Mouse (Mus musculus) cerebellum, postnatal 36 days (tissue): Measurements from ENCODE around the gene Tpx2.

Experiments
- DNase-seq, 2 experiments: peaks; one replicate each; pipeline ENCODE4 v3.0.0; 2021 to 2022; ENCODE audit warnings: mixed read lengths in 2 of 2

The Tpx2 gene

DNA sequence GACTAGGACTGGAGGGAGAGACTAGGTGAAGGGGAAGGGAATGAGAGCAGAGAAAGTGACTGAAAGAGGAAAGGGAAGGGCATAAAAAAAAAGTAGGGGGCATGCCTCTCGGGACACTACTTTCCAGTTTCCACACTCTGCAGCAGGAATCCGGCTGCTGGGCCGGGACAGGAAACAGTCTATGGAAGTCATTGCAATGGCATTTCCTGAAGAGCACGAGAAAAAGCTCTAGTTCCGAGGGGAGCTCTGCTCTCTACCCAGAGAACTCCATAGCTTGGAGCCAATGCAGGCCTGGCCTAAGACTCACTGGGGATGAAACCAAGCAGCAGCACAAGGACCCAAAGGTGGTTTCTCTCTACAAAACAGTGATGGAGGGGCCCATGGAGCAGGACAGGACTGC, 26.7 kb upstream of the Tpx2 start:
- DNase-seq: peak in 1 of 2 experiments; percentile 8

DNA sequence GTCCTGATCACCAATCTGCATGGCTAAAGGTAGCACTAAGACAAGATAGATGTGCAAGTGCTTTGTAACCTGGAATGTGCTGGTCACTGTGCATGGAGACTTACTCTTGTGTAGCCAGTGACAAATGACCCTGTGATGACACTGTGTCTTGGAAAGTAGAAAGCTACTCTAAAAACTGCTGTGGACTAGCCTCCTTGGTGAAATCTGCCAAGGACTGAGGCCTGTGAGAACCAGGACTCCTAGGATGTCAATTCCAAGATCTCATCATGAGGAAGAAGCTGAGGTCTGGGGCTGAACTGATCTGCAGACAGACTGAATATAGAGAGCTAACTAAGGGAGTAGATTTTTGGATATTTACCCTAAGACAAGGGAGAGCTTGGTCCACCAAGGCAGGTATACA, 26.2 kb upstream of the Tpx2 start:
- peak in 1 of 2 experiments; percentile 3 for DNase-seq

- no peak for DNase-seq
Measured at GRCm38 (mm10) chr2:152823770-152824169, 24.0 kb upstream of the Tpx2 start.

DNA sequence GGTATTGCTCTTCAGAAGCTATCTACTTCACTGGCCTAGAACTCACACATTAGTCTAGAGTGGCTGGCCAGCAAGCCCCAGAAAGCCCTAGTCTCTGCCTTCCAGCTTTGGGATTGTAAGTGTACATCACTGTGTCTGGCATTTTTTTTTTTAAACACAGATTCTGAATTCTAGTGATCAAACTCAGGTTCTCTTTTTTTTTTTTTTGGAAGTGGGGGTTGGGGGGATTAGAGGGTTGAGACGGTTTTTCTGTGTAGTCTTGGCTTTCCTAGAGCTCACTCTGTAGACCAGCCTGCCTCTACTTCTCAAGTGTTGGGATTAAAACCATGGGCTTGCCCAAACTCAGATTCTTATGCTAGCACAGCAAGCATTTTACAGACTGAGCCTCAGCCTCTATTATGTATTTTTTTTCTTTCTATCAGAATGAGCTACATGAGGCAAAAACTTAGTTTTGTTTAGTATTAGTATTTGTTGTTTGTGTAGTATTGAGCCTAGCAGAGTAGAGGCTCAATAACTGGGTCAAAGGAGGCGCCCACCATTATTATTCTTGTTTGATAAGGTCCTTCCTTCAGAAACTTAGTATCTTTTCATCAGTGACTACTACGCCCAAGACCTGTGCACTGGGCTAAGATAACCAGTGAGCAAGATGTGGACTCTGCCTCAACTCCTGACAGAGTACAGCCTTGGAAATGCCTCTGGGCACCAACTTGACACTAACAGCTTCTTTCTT, 23.2 kb upstream of the Tpx2 start:
- DNase-seq: no peak

- no peak for DNase-seq
Measured at GRCm38 (mm10) chr2:152825168-152825697, 22.5 kb upstream of the Tpx2 start.

- peak in 1 of 2 experiments; percentile 12 for DNase-seq
Measured at GRCm38 (mm10) chr2:152825713-152826112, 22.1 kb upstream of the Tpx2 start.

GRCm38 (mm10) chr2:152826481-152826880, 21.3 kb upstream of the Tpx2 start:
- peak in 1 of 2 experiments; percentile 12 for DNase-seq

DNA sequence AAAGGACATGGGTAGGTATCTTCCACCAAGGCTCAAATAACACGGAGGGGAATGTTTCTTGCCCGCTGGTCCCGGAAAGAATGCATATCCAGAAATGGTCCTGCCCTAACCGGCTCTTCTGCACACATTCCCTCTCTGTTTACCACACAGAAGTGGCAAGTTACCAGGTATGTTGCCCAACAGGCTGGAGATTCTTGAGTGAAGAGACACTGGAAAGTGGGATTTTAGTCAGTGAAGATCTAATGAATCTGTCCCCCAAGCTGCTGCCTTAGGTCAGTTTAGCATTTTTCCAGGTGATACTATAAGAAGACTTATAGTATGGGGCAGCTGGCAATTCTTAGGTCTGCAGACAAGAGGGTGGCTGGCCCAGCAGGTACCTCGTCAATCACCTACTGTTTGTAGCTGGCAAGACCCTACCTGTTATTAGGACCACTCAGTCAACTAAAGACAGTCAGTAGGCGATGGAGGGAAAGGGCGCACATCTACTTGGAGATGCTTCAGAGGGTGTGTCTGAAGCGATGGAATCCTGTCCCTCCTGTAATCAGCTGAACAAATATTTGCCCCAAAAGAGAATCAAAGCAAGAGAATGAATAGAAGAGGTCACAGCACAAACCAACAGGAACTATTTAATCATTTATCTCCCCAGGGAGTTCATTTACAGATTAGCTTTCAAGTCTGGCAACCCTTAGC, 20.3 kb upstream of the Tpx2 start:
- peak in 1 of 2 experiments; percentile 31 for DNase-seq

DNA sequence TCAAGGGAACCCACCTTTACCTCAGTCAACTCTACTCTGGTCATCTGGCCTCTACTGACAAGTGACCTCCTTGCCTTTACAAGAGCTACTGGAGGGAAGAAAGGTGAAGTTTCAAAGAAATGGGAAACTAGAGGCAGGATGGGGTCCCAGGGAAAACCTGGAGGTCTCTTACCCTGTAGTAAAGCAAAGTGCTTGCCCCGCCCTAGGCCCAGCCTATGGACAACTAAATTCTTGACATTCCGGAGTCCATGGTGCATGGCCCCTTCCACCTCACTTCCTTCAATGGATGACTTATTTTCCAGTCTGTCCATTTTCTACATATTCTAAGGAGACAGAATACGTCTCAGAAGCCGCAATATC, 19.8 kb upstream of the Tpx2 start:
- no peak for DNase-seq

DNA sequence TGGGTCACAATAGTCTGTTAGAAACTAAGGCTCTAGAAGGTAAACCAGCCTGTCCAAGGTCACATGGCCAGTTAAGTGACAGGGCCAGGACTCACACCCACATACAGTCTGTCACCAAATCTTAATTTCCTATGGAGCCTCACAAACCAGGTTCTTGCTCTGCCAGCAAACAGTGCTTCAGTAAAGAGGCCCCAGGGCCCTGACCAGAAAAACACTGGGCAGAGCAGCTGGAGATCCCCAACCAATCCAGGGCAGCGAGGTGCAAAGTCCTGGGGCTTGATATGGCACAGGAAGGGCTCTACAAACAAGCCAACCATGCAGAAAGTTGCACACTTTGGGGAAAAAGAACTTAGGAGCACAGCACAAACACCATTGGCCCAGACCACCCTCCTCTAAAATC, 19.2 kb upstream of the Tpx2 start:
- DNase-seq: peak; percentile 46 to 60

- peak; percentile 57 to 62 for DNase-seq
Measured at GRCm38 (mm10) chr2:152829367-152829881, 18.3 kb upstream of the Tpx2 start.

DNA sequence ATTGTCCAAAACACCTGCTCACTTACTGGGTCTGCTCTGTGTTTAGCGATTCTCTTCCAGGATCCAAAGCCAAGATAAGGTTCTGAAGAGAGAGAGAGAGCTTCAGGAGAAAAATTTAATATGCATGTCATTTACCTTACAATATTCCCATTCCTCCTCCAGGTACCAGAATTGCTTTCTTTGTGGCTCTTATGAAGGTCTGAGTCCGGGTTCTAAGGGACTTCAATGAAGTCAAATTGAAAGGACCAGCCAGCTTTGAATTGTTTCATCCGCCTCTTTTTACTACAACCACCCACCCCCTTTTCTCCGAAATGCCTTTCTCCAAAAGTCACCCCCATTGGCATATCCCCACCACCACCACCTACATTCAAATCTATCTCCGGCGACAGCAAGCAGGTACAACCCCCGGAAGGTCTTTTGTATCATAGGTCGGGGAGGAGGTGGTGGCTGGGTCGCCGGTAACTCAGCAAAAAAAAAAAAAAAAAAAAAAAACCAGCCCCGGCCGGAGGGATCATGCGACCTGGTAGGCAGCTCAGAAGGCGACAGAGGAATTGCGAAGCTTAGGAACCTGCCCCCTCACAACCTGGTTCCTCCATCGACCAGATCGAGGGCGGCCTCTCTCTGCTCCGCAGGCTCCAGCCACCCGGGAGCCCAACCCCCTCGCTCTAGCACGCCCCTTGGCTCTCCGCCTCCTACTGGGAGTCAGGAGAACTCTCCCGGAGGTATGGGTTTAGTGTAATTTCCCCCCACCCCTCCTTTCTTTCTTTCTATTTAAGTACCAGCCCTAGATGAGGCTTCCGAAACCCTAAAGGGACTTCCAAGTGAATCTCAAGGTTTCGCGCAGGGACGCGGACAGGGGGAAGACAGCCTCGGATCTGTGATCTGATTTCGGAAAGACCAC, 17.5 kb upstream of the Tpx2 start:
- peak; percentile 81 to 84 for DNase-seq

DNA sequence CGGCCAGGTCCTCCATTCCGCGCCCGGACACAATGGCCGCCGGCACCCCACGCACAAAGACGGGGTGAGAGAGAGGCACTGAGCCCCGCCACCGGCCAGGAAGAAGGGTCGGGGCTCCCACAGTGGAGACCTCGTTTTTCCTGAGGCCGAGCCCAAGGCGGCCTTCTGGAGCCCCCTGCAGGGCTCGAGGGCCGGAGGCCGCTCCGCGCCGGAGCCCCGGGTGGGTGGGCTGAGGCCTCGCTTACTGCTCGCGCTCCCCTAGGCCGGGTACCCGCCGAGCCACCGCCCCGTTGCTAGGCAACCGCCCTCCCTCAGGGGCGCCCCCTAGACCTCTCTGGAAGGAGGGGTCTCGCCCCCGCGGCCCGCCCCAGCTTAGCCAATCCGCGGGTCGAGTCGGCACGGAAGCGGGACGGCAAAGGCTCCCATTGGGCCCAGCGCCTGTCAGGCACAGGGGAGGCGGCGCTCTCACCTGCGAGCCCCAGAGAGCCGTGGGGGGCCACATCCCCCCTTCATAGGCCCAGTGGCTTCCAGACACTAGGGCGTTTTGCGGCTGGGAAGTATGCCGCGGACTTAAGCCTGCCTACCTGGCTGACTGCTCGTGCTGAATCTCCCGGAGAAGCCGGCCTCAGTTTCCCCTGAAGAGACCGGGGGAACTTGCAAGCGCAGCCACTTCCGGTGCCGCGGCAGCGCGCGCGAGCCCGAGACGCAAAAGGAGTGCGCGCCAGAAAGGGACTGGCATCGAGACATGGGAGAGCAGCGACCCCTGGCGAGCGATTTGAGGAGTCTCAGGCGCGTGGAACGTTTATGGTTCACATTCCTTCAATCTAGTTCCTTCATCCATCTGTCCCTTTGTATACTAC, 16.5 kb upstream of the Tpx2 start, which contains the start of gene Bcl2l1:
Gene Bcl2l1 (minus strand): TSS at position 710 of the 860 bp plus-strand sequence.
- DNase-seq: peak; percentile 97

- no peak for DNase-seq
Measured at GRCm38 (mm10) chr2:152839256-152839655, 8.5 kb upstream of the Tpx2 start.

DNA sequence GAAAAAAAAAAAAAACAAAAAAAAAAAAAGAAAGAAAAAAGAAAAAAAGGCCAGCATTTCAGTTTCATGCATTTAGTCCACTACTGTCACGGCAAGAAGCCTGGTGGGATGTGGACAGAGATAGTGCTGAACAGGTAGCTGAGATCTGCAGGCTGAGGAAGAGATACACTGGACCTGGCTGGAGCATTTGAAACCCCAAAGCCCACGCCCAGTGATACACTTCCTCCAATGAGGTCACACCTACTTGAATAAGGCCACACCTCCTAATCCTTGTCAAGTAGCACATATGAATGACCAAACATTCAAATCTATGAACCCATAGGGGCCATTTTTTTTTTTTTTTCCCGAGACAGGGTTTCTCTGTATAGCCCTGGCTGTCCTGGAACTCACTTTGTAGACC, 5.0 kb upstream of the Tpx2 start:
- no peak for DNase-seq

DNA sequence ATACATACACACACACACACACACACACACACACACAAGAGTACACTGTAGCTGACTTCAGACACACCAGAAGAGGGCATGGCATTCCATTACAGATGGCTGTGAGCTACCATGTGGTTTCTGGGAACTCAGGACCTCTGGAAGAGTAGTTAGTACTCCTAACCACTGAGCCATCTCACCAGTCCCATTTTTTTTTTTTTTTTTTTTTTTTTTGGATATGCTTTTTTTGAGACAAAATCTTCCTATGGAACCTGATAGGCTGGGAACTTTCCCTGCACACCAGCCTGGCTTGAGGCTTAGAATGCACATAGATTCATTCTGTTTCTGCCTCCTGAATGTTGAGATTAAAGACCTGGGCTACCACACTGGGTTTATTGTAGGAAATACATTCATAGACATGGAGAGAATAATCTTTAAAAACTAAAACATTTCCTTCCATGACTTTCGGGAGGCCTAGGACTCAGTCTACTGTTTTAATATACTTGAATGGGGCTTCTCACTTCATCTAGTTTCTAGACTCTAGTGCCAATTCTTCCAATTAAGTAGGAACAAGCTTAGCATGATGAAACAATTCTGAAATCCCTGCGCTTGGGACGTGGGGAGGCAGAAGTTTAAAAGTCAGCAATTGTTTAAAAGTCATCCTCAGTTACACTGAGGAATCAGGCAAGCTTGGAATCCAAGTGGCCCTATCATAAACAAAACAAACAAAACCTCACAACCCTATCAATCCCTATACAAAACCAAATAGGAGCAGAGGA, 528 bp upstream of the Tpx2 start:
- DNase-seq: no peak

- no peak for DNase-seq
Measured at GRCm38 (mm10) chr2:152848466-152848865, 702 bp downstream of the Tpx2 start.

DNA sequence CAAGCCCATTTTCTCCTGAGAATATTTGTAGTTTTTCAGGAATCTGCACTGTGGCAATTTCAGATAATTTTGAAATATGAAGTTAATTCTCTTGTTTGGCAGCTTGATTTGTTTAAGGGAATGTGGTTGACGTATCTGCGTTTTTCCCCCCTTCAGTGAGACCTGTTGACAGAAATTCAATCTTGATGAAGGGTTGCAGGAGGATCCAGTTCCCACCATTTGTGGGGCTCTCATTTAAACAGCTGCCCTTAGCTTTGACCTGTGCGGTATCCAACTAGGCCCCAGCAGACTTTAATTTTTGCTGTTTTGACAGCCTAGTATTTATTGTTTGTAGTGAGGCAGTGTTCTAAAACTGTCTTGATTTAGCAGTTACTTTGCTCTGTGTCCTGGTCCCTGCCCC, 11.7 kb downstream of the Tpx2 start:
- DNase-seq: no peak

DNA sequence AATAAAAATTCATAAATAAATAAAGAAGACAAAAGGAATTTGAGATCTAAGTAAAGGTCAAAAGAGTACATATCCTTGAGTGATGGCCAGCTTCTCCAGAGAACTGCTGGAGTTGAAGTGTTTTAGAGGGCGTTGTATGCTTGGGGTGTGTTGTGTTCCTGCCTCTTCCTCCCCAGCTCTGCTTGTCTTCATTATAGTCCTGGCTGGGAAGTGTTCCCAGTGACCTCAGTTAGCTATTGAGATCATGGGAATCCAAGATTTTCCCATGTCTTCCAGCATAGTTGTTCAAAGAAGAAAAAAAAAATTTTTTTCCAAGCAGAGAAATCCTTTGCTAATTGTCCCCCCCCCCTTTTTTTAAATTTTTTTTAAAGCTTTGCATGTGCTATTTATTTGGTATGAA, 14.1 kb downstream of the Tpx2 start:
- DNase-seq: no peak

- DNase-seq: no peak
Measured at GRCm38 (mm10) chr2:152862638-152863037, 14.9 kb downstream of the Tpx2 start.

GRCm38 (mm10) chr2:152863346-152863745, 15.6 kb downstream of the Tpx2 start:
- no peak for DNase-seq
